Mouse (Mus musculus) ovary, postnatal 36 days (tissue): ENCODE measurements around the gene Stt3b.

Experiments
- DNase-seq: peaks from one replicate; pipeline ENCODE4 v3.0.0; 2022; ENCODE audit warnings: low spot score, mixed read lengths

Gene Stt3b

DNA sequence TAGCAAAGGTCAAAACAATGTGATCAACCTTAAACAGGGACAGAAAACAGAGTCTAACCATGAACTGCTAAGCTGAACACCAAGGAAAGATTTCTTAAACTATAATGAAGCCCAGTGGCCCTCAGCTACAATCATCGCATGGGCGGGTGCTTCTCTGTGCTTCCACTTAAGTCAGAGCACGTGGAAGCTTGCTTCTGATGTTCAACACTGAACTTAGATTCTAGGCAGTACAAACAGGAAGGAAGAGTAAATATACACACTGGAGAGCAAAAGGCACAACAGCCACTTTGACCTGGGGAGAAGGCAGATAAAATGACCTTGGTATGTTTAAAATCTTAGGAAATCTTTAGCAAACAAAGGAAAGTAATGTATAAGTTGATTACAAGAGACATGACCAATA, 38.7 kb downstream of the Stt3b start:
- DNase-seq, result no peak

DNA sequence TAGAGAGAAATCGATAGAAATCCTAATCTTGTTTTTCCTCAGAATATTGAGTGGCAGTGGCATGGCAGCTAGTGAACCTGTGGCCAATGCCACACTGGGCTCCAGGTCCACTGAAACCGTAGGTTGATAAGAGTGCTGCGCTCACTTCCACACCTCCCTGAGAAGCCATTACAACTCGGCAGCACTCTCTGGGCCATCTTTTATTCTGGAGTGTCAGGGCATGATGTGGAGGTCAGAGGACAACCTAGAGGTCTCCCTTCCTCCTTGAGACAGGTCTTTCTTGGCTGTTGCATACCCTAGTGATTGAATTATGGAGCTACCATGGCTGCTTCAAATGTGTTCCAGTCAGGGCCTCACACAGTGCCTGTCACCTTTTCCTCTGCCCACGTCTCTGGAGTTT, 48.3 kb downstream of the Stt3b start:
- no peak for DNase-seq

DNA sequence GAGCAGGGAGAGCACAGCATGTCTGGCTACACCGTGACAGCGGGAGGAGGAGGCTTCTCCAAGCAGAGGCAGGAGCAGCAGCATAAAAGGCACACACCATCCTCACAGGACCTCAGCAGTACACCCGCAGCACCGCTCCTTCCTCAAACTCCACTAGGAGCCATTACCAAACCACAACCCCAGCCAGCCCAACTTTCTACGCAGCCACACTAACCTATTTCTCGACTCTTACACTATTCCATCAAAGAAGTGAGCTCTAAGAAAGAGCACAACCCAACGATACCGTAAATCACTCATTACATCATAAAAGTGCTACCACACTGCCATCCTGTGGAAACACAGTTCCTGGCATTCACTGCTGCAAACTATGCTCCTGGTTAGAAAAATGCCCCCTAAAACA, 48.8 kb downstream of the Stt3b start:
- DNase-seq, result no peak

DNA sequence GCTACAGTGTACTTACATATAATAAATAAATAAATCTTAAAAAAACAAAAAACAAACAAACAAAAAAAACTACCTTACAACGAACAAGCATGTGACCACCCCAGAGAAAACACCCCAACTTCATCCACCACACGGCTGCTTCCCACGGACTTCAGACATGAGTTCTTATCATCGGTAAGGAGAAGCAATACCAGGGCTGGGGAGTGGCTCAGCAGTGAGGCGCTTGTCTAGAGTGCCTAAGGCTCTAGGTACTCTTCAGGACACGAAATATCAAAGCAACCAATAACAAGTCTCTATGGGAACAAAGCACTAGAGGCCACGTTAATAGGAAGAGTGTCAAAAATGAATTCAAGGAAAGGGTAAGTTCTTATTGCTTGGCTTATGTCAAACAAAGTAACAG, 49.8 kb downstream of the Stt3b start:
- no peak for DNase-seq

DNA sequence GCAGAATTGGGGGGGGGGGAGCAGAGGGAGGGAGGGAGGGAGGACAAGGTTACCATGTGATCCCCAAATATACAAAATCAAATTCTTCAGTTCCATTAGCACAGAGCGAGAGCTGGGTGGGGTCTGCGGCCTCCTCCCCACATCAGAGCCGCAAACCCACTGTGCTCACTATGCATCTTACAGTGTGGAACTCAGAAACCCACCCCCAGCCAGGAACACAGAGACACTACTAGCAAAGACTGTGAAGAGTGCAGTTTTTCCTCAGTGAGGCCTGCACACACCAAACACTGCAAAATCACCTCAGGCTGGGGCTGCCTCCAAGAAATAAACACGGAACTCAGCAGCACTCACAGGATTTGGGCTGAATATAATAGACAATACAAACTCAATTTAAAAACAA, 50.4 kb downstream of the Stt3b start:
- DNase-seq, result no peak

DNA sequence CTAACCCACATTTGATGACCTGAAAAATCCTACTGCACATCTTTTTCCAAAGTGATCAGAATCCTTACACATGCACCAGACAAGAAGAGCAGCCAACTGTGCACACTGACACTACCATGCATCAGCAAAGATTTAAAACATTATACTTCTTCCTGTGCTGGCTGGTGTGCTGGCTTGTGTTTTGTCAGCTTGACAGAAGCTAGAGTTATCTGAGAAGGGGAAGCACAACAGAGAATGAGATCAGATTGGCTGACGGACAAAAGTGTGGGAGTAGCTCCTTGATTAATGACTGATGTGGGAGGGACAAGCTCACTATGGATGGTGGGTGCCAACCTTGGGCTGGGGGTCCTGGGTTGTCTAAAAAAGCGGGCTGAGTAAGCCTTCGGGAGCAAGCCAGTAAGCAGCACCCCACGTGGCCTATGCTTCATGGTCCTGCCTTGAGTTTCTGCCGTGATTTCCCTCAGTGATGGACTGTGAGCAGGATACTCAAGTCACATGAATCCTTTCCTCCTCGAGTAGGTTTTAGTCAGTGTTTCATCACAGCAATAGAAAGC, 52.4 kb downstream of the Stt3b start:
- DNase-seq, result no peak

DNA sequence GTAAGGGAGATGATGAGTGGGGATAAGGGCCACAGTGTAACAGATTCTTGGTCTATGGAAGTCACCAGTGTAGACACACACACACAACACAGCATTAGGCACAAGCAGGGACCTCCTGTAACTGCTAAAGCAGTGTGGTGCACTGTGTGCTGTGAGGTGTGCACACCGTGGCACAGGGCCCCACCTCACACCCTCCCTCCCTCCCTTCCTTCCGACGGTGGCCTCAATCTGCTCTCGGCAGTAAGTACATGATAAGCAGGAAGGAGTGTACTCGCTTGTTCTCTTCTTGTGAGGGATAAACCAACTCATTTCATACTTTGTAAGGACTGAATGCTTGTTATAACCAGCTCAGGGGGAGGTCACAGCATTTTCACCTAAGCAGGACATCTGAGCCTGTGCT, 61.1 kb downstream of the Stt3b start:
- DNase-seq, result no peak

DNA sequence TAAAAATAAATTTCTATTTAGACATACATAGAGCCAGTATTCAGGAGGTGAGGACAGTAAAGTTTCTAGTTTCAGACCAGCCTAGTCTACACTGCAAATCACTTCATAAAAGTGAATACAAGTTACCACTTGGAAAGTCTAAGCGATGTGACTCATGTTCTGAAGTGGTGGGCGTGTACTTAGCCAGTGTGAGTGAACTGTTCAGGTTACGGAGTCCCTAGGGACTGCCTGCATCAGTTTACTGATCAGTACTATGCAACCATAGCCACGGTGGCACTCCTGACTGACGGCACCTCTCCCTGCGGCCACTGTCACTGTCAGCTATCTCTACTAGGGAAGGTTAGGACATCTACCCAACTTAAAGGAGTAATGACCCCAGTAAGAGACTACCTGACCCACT, 65.1 kb downstream of the Stt3b start:
- no peak for DNase-seq

DNA sequence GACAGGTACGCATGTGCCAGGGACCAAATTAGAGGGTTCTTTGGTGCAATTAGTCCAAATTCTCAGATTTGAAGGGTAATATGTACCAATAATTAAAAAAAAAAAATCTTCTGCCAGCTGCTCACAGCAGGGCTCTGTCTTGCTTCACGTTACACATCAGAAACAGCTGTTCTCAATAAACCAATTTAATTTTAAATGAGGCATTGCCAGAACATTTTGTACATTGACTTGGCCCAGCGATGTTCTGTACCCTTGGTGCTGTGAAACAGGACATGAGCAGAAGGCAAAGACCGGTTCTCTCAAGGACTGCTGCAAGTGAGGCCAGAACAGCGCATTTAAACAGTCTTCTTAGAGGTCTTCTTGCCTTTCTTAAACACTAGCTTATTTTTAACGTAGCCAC, 66.6 kb downstream of the Stt3b start:
- DNase-seq, result no peak

DNA sequence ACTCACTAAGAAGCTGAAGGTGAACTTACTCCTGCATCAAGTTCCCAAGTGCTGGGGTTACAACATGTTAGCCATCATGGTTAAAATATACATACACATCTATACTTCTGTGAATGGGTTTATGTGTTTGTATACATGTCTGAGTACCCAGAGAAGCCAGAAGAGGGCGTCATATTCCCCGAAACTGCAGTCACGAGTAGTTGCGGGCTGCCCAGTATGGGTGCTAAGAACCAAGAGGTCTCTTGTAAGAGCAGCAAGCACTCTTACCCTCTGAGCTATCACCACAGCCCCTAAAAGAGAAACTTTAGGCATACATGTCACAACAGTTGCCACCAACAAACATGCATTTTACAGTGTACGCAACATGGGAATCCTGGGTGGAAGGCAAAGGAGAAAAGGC, 70.4 kb downstream of the Stt3b start:
- DNase-seq, result no peak

DNA sequence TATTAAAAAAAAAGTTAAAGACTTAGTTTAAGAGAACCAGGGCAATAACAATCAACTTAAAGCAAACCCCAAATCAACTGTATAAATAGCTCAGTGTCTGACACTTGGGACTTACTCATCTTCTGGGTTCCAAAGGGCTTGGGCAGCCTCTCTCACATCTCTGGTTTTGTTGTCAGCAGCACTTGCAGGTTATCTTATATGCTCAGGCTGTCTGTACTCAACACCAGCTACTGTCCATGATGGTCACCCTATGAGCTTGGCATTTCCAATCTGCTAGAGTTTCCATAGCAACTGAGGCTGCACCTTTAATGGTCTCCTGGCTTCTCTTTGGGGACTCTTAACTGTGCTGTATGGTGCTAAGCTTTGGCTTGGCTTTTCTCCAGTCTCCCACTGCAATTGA, 72.3 kb downstream of the Stt3b start:
- DNase-seq, result no peak

DNA sequence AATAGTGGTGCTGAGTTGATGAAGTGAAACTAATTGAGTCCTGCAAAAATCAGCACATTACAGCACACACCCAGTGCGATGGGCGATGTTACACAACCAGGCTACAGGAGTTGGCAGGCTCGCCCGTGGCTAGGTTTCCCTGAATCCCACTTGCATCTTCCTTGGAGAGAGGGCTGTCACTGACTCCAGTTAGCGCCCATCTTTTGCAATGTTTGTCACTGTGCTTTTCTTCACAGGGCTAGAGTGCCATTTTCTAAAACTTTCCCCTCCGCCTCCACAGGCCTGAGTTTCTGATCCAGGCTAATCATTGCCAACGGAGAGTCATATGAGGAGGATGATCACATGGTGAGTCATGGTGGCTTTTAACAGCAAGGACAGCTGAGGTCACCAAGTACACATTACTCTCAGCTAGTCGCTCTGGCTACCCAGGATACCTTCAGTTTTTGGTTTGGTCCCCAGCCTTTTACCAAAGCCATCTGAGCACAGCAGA, 73.8 kb downstream of the Stt3b start:
- DNase-seq, result no peak

DNA sequence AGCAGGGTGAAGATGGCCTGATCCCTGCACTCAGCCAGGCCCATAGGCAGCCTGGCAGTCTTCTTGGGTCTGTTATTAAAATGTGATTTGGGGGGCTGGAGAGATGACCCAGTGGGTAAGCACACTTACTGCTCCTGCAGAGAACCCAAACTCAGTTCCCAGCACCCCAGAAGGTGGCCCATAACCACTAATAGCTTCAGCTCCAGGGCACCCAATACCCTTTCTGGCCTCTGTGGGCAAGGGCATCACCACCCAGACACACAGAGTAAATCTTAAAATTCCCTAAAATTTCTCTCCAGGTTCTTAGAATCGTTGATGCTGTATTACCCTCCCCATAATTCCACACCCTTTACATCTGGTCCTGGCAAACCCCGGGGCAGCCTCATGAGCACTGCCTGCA, 75.7 kb downstream of the Stt3b start:
- DNase-seq, result no peak

DNA sequence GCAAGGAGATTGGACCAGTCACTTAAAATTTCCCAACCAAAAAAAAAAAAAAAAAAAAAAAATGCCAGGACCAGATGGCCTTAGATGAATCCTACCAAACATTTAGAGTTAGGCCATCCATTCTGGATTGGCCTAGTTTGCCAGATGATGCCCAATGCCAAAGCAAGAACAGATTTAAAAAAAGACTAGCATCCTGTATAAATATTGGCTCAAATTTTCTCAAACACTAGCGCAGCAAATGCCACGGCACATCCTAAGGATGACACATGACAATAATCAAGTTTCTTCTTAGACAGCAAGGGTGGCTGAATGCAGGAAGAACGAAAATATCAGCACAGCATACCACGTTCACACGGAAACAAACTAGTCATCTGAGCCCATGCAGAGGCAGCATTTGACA, 76.5 kb downstream of the Stt3b start:
- DNase-seq, result no peak

DNA sequence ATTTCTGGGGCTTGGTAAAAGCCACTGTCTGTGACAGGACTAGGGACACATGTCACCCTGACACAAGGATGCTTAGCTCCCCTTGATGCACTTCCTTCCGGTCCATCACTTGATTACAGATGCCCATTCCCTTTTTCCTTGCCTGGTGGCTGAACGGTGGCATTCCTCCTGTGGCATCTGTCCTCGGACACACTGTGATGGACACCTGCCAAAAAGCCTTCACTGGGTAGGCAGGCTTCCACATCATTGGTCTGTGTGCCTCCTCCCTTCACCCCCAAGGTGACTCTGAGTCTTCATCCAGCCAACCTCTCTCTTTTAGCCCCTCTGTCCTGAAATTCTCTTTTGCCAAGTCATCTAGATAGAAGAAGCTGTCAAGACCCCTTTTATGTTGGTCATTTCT, 78.7 kb downstream of the Stt3b start:
- DNase-seq, result no peak

DNA sequence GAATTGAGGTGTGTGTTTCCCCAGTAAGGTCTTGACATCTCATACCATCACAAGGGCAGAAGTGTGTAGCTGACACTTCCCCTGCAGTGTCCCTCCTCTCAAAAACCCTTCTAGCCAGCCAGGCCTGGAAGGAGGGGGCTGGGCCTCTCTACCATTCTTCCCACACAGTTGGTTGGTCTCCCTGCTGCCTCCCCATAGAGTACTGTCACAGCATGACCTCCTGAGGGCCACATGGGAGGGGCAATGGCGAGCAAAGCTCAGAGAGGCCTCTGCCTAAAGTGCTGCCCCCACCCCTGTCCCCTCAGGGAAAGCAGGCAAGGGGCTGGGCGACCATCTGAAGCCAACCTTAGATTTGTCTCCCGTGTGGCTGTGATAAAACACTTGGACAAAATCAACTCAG, 80.1 kb downstream of the Stt3b start:
- no peak for DNase-seq

DNA sequence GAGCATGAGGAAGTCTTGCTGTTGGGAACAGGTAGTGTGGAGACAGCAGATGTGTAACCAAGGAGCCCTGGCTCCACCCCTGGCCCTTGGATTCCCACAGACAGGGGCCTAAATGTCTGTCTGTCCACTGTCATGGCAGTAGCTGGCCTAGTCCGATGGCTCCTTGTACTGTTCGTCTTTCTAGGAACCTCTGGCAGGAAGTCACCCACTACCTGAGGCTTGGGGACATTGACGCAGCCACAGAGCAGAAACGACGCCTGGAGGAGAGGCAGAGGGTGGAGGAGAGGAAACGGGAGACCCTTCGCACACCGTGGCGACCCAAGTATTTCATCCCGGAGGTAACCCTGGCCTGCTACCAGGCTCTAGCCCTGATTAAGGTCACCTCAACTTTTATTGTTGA, 80.5 kb downstream of the Stt3b start:
- no peak for DNase-seq

DNA sequence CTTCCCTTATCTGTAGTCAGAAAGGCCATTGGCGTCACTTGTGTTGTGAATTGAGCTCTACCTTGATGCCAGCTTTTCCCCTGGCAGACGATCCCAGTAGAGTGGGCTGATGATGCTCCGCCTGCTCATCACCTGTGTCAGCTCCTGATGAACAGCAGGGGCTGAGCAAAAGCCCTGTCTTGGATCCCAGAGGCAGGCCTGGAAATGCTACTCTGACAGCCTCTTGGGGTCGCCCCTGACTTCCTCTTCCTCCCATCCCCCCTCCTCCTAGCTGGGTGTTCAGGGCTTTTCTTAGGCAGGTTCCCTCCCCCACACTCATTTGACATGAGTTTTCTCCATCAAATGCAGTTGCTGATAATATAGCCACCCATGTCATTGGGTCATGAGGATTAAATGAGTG, 81.1 kb downstream of the Stt3b start:
- DNase-seq, result no peak

DNA sequence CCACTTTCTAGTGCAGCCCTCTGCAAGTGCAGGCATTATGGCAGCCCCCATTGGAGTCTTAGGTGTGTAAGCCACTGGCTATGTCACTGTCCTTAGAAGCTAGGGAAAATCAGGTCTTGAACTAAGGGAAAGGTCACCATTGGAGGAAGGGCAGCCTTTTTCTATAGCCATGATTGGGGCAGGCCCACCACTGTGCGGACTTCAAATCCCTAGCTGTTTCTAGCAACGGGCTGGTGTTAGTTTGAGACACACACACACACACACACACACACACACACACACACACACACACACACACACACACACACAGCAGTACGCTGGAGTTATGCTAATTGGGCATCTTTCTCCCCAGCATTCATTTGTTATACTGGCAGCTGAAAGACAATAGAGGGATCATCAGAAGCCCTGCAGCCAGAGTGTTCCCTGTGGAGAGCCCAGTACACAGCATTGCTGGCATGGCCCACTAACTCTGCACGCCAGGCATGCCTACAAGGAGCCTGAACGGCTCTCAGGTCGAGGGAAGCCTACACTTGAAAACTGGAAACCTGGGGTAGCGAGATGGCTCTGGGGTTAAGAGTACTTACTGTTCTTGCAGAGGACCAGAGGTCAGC, 85.4 kb downstream of the Stt3b start:
- DNase-seq, result no peak

DNA sequence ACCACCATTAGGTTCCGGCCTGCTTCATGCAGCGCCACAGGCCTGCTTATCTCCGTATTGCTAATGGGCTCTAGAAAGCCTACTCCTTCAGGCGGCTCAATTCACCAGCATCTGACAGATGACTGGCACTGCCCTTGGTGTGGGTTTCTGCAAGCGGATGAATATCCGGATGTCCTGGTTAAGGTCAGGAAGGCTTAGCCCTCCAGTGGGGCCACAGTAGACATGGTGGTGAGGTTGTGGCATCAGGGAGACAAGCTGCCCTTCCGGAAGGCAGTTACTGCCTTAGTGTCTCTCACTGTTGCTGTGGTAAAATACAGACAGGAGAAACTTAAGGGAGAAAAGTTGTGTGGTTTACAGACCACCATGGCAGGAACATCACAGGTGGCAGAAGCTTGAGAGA, 89.0 kb downstream of the Stt3b start:
- DNase-seq, result no peak

DNA sequence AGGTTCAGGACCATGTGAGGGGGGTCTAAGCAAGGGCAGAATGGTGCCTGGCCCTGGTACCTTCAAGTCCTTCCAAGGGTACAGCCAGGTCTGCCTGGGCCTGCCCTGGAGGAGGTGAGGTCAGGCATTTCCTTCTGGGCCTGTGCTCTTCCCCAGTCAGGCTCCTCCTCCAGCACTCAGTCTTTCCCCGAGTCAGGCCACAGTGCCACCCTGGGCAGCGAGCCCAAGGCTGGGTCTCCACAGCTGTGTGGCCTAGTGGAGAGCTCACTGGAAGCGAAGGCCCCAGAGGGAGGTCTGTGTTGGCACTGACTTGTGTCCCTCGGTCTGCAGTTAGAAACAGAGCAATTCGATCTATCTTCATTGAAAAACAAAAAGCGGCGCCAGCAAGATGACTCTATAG, 89.8 kb downstream of the Stt3b start:
- no peak for DNase-seq

DNA sequence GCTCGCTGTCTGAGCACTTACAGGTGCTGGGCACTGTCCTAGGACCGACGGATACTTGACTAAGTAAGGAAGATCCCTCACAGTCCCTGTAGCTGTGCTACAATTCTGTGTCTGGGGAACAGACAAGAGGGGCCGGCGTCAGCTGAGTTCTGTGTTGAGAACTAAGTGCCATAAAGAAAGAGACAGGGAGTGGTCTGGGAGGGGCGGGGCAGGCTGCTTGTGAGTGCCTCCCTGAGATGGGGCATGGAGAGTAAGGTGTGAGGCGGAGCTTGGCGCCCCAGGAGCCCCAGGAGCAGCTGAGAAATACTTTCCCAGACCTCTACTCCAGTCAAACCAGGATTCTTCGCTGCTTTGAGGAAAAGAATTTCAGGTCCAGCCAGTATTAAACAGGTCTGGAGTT, 92.2 kb downstream of the Stt3b start:
- DNase-seq, result no peak

DNA sequence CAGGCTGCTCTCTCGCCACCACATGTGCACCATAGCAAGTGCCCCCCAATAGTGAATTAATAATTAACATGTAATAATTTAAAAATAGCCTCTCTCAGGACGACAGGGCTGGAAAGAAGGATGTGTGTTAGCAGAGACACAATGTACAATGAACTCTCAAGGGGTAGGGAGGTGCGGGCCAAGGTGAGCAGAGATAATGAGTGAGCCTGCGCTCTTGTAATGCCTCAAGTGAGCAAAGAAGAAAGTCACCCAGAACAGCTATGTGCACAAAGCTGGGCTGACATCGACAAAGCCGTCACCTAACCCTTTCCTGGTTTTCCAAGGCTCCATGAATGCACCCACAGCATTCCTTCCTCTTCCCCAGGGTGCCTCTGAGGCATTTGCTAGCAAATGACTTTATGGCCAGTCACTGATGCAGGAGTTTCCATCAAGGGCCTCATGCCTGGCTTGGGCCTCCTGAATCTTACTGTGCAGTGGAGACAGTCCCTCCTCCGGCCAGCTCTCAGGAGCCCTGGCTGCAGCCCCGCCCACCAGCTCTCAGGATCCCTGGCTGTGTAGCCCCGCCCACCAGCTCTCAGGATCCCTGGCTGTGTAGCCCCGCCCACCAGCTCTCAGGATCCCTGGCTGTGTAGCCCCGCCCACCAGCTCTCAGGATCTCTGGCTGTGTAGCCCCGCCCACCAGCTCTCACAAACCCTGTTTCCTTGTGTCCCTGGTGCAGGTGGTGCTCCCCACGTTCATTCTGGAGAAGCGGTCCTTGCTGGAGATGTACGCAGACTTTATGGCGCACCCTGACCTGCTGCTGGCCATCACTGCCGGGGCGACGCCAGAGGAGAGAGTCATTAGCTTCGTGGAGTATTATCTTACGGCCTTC, 94.2 kb downstream of the Stt3b start:
- DNase-seq, result peak; percentile 39
